Mouse (Mus musculus) midbrain, embryonic 13.5 days (tissue): ENCODE measurements around the gene Ppp6r2. TPM values are rescaled to one million over a fixed set of nuclear protein-coding genes. Genes with fewer than 3 reads are reported as not detected.

Source experiments
- ATAC-seq: fragments of 200-750 bp; cut with Nextera tagmentation; 2 replicates; pipeline ENCODE4 v1.8.0; 2017; ENCODE audit warnings: mild to moderate bottlenecking, moderate TSS enrichment, moderate library complexity
- H3K27ac ChIP-seq: fragments of 300-500 bp; sonication (generic); 2 replicates; pipeline ENCODE4 v1.5.1; 2015; ENCODE audit warnings: inconsistent platforms, mild to moderate bottlenecking, moderate library complexity
- H3K27me3 ChIP-seq: fragments of 300-500 bp; sonication (generic); 2 replicates; pipeline ENCODE4 v1.6.1; 2015; ENCODE audit warnings: mild to moderate bottlenecking, inconsistent platforms
- H3K36me3 ChIP-seq: fragments of 300-500 bp; sonication (generic); 2 replicates; pipeline ENCODE4 v1.6.1; 2015; ENCODE audit warnings: mild to moderate bottlenecking, inconsistent platforms
- H3K4me1 ChIP-seq: fragments of 300-500 bp; sonication (generic); replicated peaks from 2 replicates; pipeline ENCODE4 v1.6.1; 2015; ENCODE audit warnings: inconsistent platforms
- H3K4me2 ChIP-seq: fragments of 300-500 bp; sonication (generic); replicated peaks from 2 replicates; pipeline ENCODE4 v1.6.1; 2015; ENCODE audit warnings: moderate library complexity, mild to moderate bottlenecking, inconsistent platforms
- H3K4me3 ChIP-seq: fragments of 300-500 bp; sonication (generic); replicated peaks from 2 replicates; pipeline ENCODE4 v1.5.1; 2015; ENCODE audit warnings: mild to moderate bottlenecking, inconsistent platforms
- H3K9ac ChIP-seq: fragments of 300-500 bp; sonication (generic); replicated peaks from 2 replicates; pipeline ENCODE4 v1.6.1; 2015; ENCODE audit warnings: mild to moderate bottlenecking, inconsistent platforms
- H3K9me3 ChIP-seq: fragments of 300-500 bp; sonication (generic); 2 replicates; pipeline ENCODE4 v1.6.1; 2016; ENCODE audit warnings: mild to moderate bottlenecking, inconsistent platforms
- WGBS: fragments of 180-500 bp; shearing (Covaris S2); methylation state at CpG from one replicate; pipeline ENCODE4 v1.1.7; 2015; 5-methylcytosine and 5-hydroxymethylcytosine counted together
- polyA plus RNA-seq: library from polyadenylated mRNA; unstranded; fragments of >200 nt; fragmentation: Nextera tagmentation; extraction: Ambion mirVana; gene quantifications from 2 replicates; pipeline ENCODE4 v1.2.1, GENCODE M21; 2015

The Ppp6r2 gene
- polyA plus RNA-seq, 1 experiment from 2014 or later: 86.6 TPM

DNA sequence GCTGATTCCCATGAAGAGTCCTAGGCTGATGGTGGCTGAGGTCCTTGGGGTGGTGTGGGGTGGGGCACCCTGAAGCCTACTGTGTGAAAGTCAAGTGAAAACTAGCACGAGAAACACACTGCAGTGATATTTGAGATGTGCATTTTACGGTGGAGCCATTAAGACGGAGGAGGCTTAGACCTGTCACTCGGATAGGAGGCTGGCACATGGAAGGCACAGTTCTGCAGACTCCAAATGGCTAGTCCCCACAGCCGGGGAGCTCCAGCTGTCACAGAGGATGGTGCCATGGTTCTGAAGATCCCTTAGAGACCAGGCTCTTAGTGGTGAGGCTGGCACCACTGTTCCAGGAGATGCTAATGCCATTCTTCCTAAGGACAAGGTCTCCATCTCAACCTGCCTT lies 28.5 kb upstream of the Ppp6r2 start:
- WGBS: 79% methylated on average over 5 of the region's 5 CpGs
- H3K27ac ChIP-seq: peak overlapping the region; percentile 48; the same call in 1 of the 2 replicates
- no peaks in the 10 kb centered on the region for H3K27me3 ChIP-seq
- peaks cover 57% of the 10 kb centered on the region for H3K4me1 ChIP-seq
- H3K9ac ChIP-seq: no peak overlapping the region
- ATAC-seq: no peak
- no peak overlapping the region for H3K4me3 ChIP-seq
- no peaks in the 10 kb centered on the region for H3K9me3 ChIP-seq
- no peak overlapping the region for H3K4me2 ChIP-seq
- H3K36me3 ChIP-seq: peaks cover 35% of the 10 kb centered on the region

DNA sequence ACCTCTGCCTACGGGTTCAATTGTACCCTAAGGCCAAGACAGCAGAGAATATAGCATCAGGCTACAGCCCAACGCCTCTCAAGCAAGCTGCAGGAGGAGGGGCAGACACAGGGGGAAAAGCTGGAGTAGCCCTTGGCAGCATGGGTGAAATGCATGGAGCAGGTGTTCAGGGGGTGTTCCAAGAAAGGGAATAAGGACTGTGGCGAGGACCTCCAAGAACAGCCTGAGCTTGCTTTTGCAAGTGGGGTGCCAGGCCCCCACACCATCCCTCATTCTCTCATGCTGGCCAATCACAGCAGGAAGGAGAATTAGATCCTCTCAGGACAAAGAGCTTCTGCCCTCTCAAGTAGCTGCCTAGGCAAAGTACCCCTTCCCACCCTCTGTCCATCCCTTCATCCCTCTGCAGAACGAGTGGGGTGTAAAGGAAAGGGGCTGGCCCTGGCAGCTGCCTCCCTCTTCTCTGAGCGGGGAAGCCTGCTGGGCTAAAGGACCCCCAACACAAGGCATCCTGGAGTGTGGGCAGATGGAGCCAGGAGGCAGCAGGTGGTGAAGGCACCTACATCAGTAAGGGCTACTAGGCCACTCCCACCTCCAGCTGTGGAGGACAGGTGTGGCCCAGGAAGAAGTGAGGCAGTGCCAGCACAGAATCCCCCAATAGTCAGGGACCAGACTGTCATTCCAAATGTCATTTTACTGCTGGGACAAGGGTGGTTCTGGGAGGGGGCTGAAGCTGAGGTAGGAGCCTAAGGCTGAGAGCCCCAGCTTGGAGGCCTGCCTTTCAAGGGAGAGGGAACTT lies 27.0 kb upstream of the Ppp6r2 start:
- Histone ChIP-seq H3K4me1 (peaks cover 42% of the 10 kb centered on the region), H3K27ac (peak overlapping the region; percentile 56), H3K27me3 (no peaks in the 10 kb centered on the region), H3K36me3 (peaks cover 50% of the 10 kb centered on the region), H3K9me3 (no peaks in the 10 kb centered on the region), H3K4me2 (no peak overlapping the region), H3K9ac (0 out of 2 replicates have a peak overlapping the region, but pooled peaks have one; percentile 12), H3K4me3 (no peak overlapping the region)
- WGBS: 36% methylated on average over 5 of the region's 5 CpGs
- ATAC-seq: no peak

DNA sequence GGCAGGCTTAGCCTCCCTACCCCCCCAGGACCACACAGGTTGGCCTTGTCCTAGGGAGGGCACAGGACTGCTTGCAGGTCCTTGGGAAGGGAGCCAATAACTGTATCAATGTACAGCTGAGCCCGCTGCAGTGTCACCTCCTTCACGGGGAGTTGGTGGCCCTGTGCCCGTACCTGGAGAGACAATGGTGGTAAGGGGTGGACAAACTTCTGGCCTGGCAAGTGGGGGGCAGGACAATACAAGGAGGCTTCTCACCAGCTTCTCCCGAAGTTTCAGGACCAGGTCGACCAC lies 26.5 kb upstream of the Ppp6r2 start:
- WGBS: 78% methylated on average over 5 of the region's 5 CpGs

DNA sequence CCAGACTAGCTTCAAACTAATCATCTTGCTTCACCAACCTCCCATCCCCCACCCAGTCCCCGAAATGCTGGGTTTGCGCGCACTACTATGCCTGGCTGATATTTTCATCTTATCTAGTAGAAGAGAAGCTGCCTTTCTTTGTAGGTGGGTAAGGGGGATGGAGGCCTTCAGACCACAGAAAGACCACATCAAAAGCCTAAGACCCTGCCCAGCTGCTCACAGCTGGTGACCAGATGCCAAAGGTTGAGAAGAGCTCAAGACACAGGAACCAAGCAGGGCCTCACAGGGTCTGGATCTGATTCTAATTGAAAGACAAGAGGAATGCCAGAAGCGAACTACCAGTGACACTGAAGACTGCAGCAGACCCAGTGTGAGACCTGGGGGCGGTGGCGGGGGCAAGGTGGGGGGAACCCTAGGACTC lies 16.1 kb upstream of the Ppp6r2 start:
- H3K27me3 ChIP-seq: no peaks in the 10 kb centered on the region
- 20% methylated on average over 6 of the region's 6 CpGs for WGBS
- peaks cover 22% of the 10 kb centered on the region for H3K36me3 ChIP-seq
- H3K4me3 ChIP-seq: peak overlapping the region; percentile 91
- H3K9ac ChIP-seq: peak overlapping the region; percentile 99
- ATAC-seq: no peak
- H3K9me3 ChIP-seq: no peaks in the 10 kb centered on the region
- H3K4me1 ChIP-seq: peaks cover 18% of the 10 kb centered on the region
- H3K4me2 ChIP-seq: peak overlapping the region; percentile 72
- peak overlapping the region; percentile 99 for H3K27ac ChIP-seq

More for the DNA sequence above, 26.5 kb upstream of the Ppp6r2 start:
- Histone ChIP-seq H3K27me3 (no peaks in the 10 kb centered on the region), H3K36me3 (peaks cover 56% of the 10 kb centered on the region), H3K27ac (no peak overlapping the region), H3K4me3 (no peak overlapping the region), H3K9ac (no peak overlapping the region), H3K9me3 (no peaks in the 10 kb centered on the region), H3K4me1 (peaks cover 37% of the 10 kb centered on the region), H3K4me2 (no peak overlapping the region)
- ATAC-seq: no peak

DNA sequence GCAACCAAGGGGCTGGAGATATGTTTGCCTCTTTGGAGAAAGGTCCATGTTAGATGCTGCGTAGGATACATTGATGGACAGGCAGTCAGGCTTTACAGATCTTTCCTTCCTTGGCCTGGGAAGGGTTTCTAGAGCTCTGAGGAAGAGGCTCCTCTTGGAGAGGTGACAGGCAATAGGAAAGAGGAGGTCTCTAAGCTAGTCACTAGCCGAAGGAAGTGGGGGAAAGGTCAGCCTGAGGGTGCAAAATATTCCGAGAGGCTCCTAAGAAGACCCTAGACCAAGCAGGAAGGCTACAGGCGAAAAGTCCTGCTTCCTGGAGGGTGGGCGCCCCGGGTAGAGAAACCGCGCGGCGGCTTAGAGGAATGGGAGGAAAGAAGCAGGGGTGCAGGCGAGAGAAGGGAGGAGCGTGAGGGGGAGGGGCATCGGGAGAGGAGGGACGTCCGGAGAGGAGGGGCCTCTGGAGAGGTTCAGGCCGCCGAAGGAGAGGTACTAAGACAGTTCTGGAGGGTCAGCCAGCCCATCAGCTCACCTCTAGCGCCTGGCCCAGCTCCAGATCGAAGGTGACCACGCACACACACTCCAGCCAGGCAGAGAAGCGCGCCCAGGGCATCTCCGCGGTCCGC lies 15.6 kb upstream of the Ppp6r2 start:
- Histone ChIP-seq H3K9ac (peak overlapping the region; percentile 99), H3K4me1 (peaks cover 18% of the 10 kb centered on the region), H3K4me2 (peak overlapping the region; percentile 72), H3K27me3 (no peaks in the 10 kb centered on the region), H3K36me3 (peaks cover 17% of the 10 kb centered on the region), H3K27ac (peak overlapping the region; percentile 99), H3K9me3 (no peaks in the 10 kb centered on the region), H3K4me3 (peak overlapping the region; percentile 91)
- 2% methylated on average over 24 of the region's 25 CpGs for WGBS
- ATAC-seq: peak; percentile 93

DNA sequence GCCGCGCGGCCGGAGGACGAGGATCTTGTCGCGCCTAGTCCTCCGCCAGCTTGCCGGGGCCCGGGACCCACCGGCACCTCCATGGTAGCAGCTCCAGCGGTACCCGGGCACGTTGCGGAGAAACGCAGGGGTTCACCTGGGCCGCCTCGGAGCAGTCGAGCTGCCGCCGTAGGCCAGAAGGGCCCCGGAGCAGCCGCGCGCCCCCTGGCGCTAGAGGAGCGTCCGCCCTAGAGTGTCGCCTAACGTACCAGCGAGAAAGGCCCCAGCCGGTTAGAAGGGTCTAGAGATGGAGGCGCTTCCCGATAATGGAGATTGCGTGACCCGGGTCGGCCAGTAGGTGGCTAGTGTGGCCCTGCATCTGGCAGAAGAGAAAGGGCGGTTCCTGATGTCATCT lies 15.0 kb upstream of the Ppp6r2 start, which contains the start of gene Dennd6b:
TSS of gene Dennd6b (minus strand) at position 184 of the 394 bp plus-strand sequence.
- H3K9ac ChIP-seq: peak within 1 kb of the TSS; percentile 99
- peaks cover 11% of the 10 kb centered on the region for H3K36me3 ChIP-seq
- ATAC-seq: peak; percentile 99
- no peaks in the 10 kb centered on the region for H3K9me3 ChIP-seq
- under 1% methylated on average over 38 of the region's 38 CpGs for WGBS
- H3K27me3 ChIP-seq: no peaks in the 10 kb centered on the region
- H3K4me3 ChIP-seq: peak within 1 kb of the TSS; percentile 91
- peak within 1 kb of the TSS; percentile 72 for H3K4me2 ChIP-seq
- H3K4me1 ChIP-seq: peaks cover 18% of the 10 kb centered on the region
- H3K27ac ChIP-seq: peak within 1 kb of the TSS; percentile 99

DNA sequence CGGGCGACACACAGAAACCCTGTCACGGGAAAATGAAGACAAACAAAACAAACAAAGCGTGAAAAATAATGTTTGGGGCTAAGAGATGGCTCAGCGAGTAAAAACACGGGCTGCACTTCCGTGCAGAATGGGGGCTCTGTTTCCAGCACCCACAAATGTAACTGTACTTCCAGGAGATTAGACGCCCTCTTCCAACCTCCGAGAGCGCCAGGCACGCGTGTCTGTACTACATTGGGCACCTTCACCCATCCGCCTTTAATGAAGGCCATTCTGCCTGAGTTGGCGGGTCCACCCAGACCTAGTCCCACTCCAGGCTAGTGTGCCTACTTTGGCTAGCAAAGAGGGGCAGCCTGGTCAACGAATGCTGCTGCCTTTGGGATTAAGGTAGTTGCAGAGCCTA lies 14.3 kb upstream of the Ppp6r2 start:
- WGBS: 73% methylated on average over 15 of the region's 15 CpGs
- Histone ChIP-seq H3K9ac (peak overlapping the region; percentile 99), H3K36me3 (peaks cover 7% of the 10 kb centered on the region; the same call in 1 of the 2 replicates), H3K4me2 (peak overlapping the region; percentile 72), H3K27ac (peak overlapping the region; percentile 99), H3K4me3 (peak overlapping the region; percentile 91), H3K4me1 (peaks cover 18% of the 10 kb centered on the region), H3K9me3 (0 out of 2 replicates have a peak, but pooled peaks cover under 1% of the 10 kb centered on the region), H3K27me3 (no peaks in the 10 kb centered on the region)
- ATAC-seq: no peak

DNA sequence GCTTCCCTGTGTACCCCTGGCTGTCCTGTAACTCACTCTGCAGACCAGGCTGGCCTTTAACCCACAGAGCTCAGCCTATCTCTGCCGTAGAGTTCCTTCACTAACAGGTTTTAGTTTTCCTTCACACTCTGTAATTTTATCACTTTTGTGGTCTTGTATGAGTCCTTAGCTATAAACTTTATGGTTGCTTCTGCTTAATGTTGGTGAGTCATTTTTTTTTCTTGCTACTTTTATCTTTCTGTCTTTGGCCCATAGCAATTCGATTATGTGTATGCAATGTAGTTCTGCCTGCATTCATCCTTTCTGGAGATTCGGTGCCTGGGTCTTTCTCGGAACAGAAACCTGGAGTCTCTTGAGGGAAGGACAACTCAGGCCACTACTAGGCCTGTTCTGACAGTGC lies 3.9 kb upstream of the Ppp6r2 start:
- H3K4me2 ChIP-seq: no peak overlapping the region
- no peak for ATAC-seq
- H3K36me3 ChIP-seq: no peaks in the 10 kb centered on the region
- no peaks in the 10 kb centered on the region for H3K27me3 ChIP-seq
- H3K4me1 ChIP-seq: peaks cover 6% of the 10 kb centered on the region
- no peak overlapping the region for H3K9ac ChIP-seq
- no peak overlapping the region for H3K27ac ChIP-seq
- 91% methylated on average over 4 of the region's 4 CpGs for WGBS
- peaks cover 3% of the 10 kb centered on the region; the same call in 1 of the 2 replicates for H3K9me3 ChIP-seq
- H3K4me3 ChIP-seq: no peak overlapping the region

DNA sequence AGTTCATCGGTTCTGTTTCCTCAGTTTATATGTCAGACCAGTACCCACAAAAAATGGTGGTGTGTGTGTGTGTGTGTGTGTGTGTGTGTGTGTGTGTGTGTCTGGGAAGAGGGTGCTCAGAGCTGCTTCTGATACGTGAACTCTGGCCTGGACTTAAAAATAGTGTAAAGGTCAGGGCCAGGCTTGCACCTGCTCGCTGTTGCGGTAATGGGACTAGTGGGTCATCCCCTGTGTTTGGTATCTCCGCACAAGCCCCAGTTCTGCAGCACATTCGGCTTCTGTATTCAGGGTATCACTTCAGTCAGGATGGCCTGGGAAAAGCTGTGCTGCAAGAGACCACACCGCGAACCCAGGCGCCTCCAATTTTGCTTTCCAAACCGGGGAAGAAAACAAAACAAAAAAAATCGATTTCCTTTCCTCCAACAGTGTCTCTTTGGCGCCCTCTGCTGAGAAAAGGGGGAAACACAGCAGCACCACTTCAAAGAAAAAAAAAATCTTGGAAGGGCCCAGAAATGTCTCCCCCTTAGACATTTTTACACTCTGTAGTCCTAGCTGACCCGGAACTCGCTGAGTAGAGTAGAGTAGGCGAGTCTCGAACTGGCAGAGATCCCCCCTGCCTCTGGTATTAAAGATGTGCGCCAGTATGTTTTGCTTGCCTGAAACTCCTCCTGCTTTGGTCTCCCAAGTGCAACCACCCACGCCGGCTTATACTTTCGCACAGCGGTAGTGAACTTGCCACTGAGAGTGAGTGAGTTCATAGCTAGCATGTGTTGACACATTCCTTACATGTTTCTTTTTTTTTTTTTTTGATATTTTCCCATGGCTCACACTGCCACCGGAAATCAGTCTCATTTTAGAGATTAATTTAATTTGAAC lies 1.2 kb upstream of the Ppp6r2 start:
- Histone ChIP-seq H3K27ac (peak overlapping the region; percentile 96), H3K4me3 (peak overlapping the region; percentile 29), H3K27me3 (no peaks in the 10 kb centered on the region), H3K36me3 (no peaks in the 10 kb centered on the region), H3K4me1 (peaks cover 31% of the 10 kb centered on the region), H3K4me2 (peak overlapping the region; percentile 50), H3K9ac (peak overlapping the region; percentile 57), H3K9me3 (no peaks in the 10 kb centered on the region)
- no peak; the same call in 1 of the 2 replicates for ATAC-seq
- WGBS: 22% methylated on average over 22 of the region's 22 CpGs

DNA sequence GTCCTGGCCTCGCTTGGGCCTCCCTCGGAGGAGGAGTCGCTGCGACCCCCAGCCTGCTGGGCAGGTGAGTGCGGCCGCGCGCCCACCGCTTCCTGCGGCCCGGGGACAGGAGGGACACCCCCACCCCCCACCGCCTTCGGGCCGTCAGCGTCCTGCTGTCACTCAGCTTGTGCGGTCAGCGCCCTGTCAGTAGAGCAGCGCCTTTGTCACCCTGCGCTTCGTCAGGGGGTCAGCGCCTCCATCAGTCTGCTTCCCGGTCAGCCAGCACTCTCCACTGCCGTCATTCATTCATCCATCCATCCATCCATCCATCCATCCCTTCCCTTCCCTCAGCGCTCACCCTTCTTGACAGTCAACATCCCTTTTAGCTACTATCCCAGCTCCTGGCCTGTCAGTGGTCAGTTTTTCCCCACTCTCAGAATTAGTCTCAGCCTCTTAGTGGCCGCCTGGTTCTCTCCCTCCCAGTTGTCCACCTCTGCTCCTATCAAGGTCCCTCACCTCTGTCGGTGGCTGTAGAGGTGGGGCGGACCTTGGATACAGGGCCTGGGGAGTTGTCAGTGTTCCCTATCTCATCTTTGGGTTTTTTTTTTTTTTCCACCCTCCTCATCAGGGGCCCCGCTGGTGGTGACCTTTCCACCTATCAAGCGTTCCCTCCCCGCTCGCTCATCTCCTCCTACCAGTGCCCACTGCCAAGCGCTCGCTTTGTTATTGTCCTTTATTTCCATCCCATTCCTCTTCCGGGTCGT lies 536 bp downstream of the Ppp6r2 start:
- Histone ChIP-seq H3K4me2 (peak overlapping the region; percentile 87), H3K4me3 (peak overlapping the region; percentile 92), H3K4me1 (peaks cover 31% of the 10 kb centered on the region), H3K36me3 (peaks cover 16% of the 10 kb centered on the region), H3K27me3 (no peaks in the 10 kb centered on the region), H3K9me3 (no peaks in the 10 kb centered on the region), H3K27ac (peak overlapping the region; percentile 96), H3K9ac (peak overlapping the region; percentile 97)
- peak; percentile 78 for ATAC-seq
- 2% methylated on average over 35 of the region's 35 CpGs for WGBS

DNA sequence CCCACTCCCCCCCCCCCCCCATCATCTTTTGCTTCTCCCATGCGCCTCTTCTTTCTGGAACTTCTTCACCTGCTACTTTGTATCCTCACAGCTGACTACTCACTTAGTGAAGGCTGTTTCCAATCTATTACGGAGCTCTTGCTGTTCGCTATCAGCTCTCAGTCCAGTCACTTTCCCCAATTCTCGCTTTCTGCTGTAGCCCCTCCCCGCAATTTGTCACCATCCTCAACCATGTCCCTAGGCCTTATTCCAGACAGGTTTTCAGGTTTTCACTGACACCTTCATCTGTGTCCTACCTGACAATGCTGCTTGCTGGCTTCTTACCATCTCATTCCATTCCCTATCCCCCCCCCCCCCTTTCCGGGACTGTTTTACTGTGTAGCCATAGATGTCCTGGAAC lies 1.1 kb downstream of the Ppp6r2 start:
- H3K4me3 ChIP-seq: peak overlapping the region; percentile 92
- no peaks in the 10 kb centered on the region for H3K27me3 ChIP-seq
- no peaks in the 10 kb centered on the region for H3K9me3 ChIP-seq
- WGBS: 53% methylated on average over 6 of the region's 6 CpGs
- peaks cover 17% of the 10 kb centered on the region for H3K36me3 ChIP-seq
- peaks cover 31% of the 10 kb centered on the region for H3K4me1 ChIP-seq
- no peak for ATAC-seq
- H3K9ac ChIP-seq: peak overlapping the region; percentile 97
- peak overlapping the region; percentile 96 for H3K27ac ChIP-seq
- H3K4me2 ChIP-seq: peak overlapping the region; percentile 87
